Mouse (Mus musculus) liver, embryonic 15.5 days (tissue): Measurements from ENCODE around the gene Slc9a5. TPM values are rescaled to one million over a fixed set of nuclear protein-coding genes. Genes with fewer than 3 reads are reported as not detected.

Source experiments
- ATAC-seq: fragments of 200-750 bp; cut with Nextera tagmentation; 2 replicates; pipeline ENCODE4 v1.8.0; 2017; ENCODE audit warnings: moderate number of reproducible peaks, mild to moderate bottlenecking, moderate library complexity; ENCODE audit not compliant: insufficient read depth
- H3K27ac ChIP-seq: fragments of 300-500 bp; sonication (generic); replicated peaks from 2 replicates; pipeline ENCODE4 v1.5.1; 2015; ENCODE audit warnings: mild to moderate bottlenecking, inconsistent platforms
- H3K27me3 ChIP-seq: fragments of 300-500 bp; sonication (generic); 2 replicates; pipeline ENCODE4 v1.6.1; 2015; ENCODE audit warnings: mild to moderate bottlenecking, inconsistent platforms
- H3K36me3 ChIP-seq: fragments of 300-500 bp; sonication (generic); replicated peaks from 2 replicates; pipeline ENCODE4 v1.6.1; 2015; ENCODE audit warnings: moderate library complexity, mild to moderate bottlenecking, inconsistent platforms
- H3K4me1 ChIP-seq: fragments of 300-500 bp; sonication (generic); replicated peaks from 2 replicates; pipeline ENCODE4 v1.6.1; 2015; ENCODE audit warnings: inconsistent platforms
- H3K4me2 ChIP-seq: fragments of 300-500 bp; sonication (generic); 2 replicates; pipeline ENCODE4 v1.6.1; 2015; ENCODE audit warnings: moderate library complexity, mild to moderate bottlenecking, inconsistent platforms
- H3K4me3 ChIP-seq: fragments of 300-500 bp; sonication (generic); replicated peaks from 2 replicates; pipeline ENCODE4 v1.5.1; 2015; ENCODE audit warnings: mild to moderate bottlenecking, inconsistent platforms
- H3K9ac ChIP-seq: fragments of 300-500 bp; sonication (generic); 2 replicates; pipeline ENCODE4 v1.6.1; 2015; ENCODE audit warnings: moderate library complexity, mild to moderate bottlenecking, inconsistent platforms
- H3K9me3 ChIP-seq: fragments of 300-500 bp; sonication (generic); replicated peaks from 2 replicates; pipeline ENCODE4 v1.6.1; 2016; ENCODE audit warnings: inconsistent platforms
- WGBS: fragments of 180-500 bp; shearing (Covaris S2); methylation state at CpG from one replicate; pipeline ENCODE4 v1.1.7; 2015; ENCODE audit warnings: mixed read lengths; ENCODE audit not compliant: insufficient replicate concordance; 5-methylcytosine and 5-hydroxymethylcytosine counted together
- polyA plus RNA-seq: library from polyadenylated mRNA; unstranded; fragments of >200 nt; fragmentation: Nextera tagmentation; extraction: Ambion mirVana; gene quantifications from 2 replicates; pipeline ENCODE4 v1.2.1, GENCODE M21; 2015

Slc9a5 gene
- polyA plus RNA-seq, 1 experiment from 2014 or later: 0.13 TPM

DNA sequence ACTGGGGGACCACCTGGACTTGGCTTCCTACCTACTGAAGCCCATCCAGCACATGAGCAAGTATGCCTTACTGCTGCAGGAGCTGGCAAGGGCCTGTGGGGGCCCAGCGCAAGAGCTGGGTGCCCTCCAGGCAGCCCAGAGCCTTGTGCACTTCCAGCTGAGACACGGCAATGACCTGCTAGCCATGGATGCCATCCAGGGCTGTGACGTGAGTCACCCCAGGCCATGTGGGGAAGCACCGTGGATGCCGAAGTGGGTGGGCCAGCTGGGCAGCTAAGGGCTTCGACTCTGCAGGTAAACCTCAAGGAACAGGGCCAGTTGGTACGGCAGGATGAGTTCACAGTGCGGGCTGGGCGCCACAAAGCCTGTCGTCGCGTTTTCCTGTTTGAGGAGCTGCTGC, 31.7 kb downstream of the Slc9a5 start:
- Histone ChIP-seq H3K4me2 (no peak overlapping the region), H3K36me3 (no peaks in the 10 kb centered on the region), H3K9ac (no peak overlapping the region), H3K9me3 (no peaks in the 10 kb centered on the region), H3K27me3 (0 out of 2 replicates have a peak, but pooled peaks cover 11% of the 10 kb centered on the region), H3K4me1 (no peaks in the 10 kb centered on the region), H3K27ac (no peak overlapping the region), H3K4me3 (no peak overlapping the region)
- no peak for ATAC-seq
- 72% methylated on average over 12 of the region's 12 CpGs for WGBS

DNA sequence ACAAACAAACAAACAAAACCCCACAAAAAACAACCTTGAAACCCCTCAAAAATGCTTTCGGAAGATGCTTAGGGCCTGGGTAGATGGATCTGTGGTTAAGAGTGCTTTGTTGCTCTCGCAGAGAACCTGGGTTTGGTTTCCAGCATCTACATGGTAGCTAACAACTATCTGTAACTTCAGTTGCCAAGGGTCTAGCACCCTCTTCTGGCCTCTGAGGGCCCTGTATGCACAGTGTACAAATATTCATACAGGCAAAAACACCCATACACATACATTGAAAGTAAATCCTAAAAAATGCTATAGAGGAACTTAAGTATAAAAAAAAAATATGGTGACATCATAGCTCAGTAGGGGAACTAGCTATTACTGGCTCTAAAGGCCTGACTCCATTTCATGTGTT, 35.4 kb downstream of the Slc9a5 start:
- no peak for ATAC-seq
- 75% methylated on average over 2 of the region's 2 CpGs for WGBS
- H3K27me3 ChIP-seq: no peaks in the 10 kb centered on the region
- H3K9ac ChIP-seq: no peak overlapping the region
- H3K4me2 ChIP-seq: no peak overlapping the region
- no peak overlapping the region for H3K4me3 ChIP-seq
- no peaks in the 10 kb centered on the region for H3K4me1 ChIP-seq
- no peak overlapping the region for H3K27ac ChIP-seq
- no peaks in the 10 kb centered on the region for H3K9me3 ChIP-seq
- no peaks in the 10 kb centered on the region for H3K36me3 ChIP-seq

DNA sequence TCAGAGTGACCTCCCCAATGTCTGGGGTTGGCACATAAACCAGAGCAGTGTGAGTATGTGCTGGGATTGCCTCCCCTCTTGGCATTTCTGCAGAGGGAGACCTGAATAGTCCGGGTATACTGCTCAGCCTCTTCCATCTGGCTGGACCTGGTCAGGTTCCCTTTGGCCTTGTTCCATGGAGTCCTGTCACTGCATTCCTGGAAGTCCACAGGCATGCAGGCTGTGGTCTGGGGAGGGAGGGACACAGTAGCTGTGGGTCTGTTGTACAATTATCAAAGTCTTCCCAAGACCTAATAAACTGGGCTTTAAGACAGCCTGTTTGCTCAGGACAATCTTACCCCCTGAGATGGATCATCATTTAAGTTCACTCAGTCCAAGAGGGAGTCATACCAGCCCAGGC, 38.5 kb downstream of the Slc9a5 start:
- Histone ChIP-seq H3K9me3 (no peaks in the 10 kb centered on the region), H3K4me2 (no peak overlapping the region), H3K36me3 (no peaks in the 10 kb centered on the region), H3K4me3 (no peak overlapping the region), H3K4me1 (no peaks in the 10 kb centered on the region), H3K27me3 (no peaks in the 10 kb centered on the region), H3K27ac (no peak overlapping the region), H3K9ac (no peak overlapping the region)
- ATAC-seq: no peak
- 30% methylated on average over 1 of the region's 1 CpGs for WGBS

DNA sequence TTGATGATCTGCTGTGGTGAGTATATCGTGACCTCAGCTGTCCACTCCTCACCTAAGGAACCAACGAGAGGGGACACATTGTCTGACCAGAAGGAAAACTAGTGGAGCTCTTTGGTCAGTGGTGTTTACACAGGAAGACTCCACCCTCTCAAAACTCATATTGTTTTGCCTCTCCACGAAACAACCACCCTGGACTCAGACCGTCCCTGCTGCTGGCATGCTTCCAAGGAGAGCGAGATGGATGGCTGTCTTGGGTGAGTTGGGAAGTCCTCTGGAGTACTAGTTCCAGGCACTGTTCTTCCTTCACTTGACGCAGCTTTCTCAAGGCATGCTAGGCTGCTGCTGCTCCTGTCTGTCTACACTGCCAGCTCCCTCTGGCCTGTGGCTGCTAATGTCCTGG, 40.5 kb downstream of the Slc9a5 start:
- H3K27me3 ChIP-seq: no peaks in the 10 kb centered on the region; the same call in 1 of the 2 replicates
- no peak for ATAC-seq
- H3K4me3 ChIP-seq: no peak overlapping the region
- no peak overlapping the region for H3K27ac ChIP-seq
- WGBS: 49% methylated on average over 6 of the region's 6 CpGs
- H3K4me2 ChIP-seq: no peak overlapping the region
- H3K9ac ChIP-seq: no peak overlapping the region
- no peaks in the 10 kb centered on the region for H3K9me3 ChIP-seq
- no peaks in the 10 kb centered on the region for H3K4me1 ChIP-seq
- no peaks in the 10 kb centered on the region for H3K36me3 ChIP-seq

DNA sequence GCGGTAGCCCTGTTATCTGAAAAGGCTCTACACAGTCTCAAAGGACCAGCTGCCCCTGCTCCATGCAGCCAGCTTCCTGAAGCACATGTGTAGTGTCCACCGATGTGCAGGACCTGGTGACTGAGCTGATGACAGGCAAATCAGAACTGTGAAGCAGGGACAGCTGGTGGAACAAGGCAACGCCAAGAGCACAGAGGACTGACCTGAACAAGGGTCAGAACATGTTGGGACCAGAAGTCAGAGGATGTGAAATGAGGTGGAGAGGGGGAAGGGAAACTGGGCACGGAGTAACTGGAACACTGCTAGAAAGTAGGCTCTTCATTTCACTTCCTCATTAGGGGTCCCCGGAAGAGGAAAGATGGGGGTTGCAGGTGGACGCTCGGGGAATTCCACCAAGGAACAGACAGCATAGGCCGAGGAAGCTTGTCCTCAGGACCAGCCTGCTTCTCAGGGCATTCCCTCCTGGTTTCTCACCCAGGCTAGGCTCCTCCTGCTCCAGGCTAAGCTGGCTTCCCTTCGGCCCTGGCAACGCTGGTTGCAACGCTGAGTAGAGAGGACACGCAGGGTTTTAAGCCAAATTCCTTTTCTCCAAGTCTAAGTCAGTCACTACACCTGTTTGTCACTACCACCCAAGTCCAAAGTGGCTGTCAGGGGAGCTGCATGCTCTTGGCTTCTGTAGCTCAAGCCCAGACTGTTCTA, 44.6 kb downstream of the Slc9a5 start:
- H3K9me3 ChIP-seq: no peaks in the 10 kb centered on the region
- H3K27ac ChIP-seq: no peak overlapping the region
- no peak overlapping the region for H3K4me3 ChIP-seq
- H3K27me3 ChIP-seq: peaks cover 6% of the 10 kb centered on the region; the same call in 1 of the 2 replicates
- ATAC-seq: no peak
- no peak overlapping the region for H3K9ac ChIP-seq
- 64% methylated on average over 12 of the region's 12 CpGs for WGBS
- no peaks in the 10 kb centered on the region for H3K4me1 ChIP-seq
- no peaks in the 10 kb centered on the region for H3K36me3 ChIP-seq
- H3K4me2 ChIP-seq: no peak overlapping the region

DNA sequence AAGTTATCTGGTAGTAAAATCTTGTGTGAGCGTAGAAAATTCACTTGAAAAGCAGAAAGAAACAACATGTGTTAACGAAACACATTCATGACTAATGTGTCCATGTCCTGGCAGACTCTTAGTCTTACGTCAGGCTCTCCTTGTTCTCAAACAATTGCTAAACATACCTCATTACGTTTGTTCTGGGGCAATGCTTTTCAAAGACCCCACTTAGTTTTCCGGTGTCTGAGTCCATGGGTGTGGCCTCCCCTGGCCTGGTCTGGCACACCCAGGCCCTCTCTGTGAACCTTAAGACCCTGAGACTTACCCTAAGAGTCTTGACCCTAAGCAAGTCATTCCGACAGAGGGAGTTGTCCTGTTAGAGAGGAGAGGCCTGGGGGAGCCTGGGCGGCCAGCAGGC, 45.3 kb downstream of the Slc9a5 start:
- Histone ChIP-seq H3K4me2 (no peak overlapping the region), H3K36me3 (no peaks in the 10 kb centered on the region), H3K9me3 (no peaks in the 10 kb centered on the region), H3K4me3 (no peak overlapping the region), H3K9ac (no peak overlapping the region), H3K27ac (no peak overlapping the region), H3K4me1 (no peaks in the 10 kb centered on the region), H3K27me3 (peaks cover 6% of the 10 kb centered on the region; the same call in 1 of the 2 replicates)
- WGBS: 66% methylated on average over 7 of the region's 7 CpGs
- no peak for ATAC-seq

DNA sequence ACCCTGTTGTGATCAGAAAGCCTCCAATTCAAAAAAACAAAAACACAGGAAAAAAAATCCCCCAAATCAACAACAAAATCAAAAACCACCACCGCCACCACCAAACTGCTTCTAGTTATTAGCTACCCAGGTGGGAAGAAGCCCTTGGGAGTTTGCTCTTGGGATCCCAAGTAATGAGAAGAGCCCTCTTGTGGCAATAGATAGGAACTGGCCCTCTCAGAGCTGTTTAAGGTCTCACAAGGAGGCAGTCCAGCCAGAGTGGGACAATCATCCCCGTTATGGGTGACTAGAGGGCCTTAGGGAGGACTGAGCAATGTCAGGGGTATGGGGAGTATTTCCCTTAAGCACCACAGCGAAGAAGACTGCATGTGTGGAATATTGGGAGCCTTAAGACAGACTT, 49.1 kb downstream of the Slc9a5 start:
- Histone ChIP-seq H3K27ac (no peak overlapping the region), H3K4me3 (no peak overlapping the region), H3K9me3 (no peaks in the 10 kb centered on the region), H3K27me3 (peaks cover 6% of the 10 kb centered on the region; the same call in 1 of the 2 replicates), H3K4me1 (no peaks in the 10 kb centered on the region), H3K4me2 (no peak overlapping the region), H3K36me3 (no peaks in the 10 kb centered on the region), H3K9ac (no peak overlapping the region)
- WGBS: 27% methylated on average over 3 of the region's 3 CpGs
- ATAC-seq: no peak

DNA sequence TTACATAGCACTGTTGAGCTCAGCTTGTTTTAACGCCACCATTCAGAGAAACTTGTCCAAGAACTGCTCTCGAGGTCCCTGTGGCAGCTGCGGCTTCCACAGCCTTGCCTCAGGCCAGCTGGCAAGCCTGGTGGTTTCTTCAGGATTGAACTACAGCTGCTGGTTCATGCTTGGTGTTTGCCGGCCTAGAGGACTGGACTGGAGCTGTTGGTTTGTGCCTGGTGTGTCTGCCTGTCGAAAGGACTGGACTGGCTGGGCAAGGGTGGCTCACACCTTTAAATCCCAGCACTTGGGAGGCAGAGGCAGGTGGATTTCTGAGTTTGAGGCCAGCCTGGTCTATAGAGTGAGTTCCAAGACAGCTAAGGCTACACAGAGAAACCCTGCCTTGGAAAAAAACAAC, 51.4 kb downstream of the Slc9a5 start:
- Histone ChIP-seq H3K27me3 (0 out of 2 replicates have a peak, but pooled peaks cover 4% of the 10 kb centered on the region), H3K4me2 (no peak overlapping the region), H3K27ac (no peak overlapping the region), H3K9ac (no peak overlapping the region), H3K9me3 (no peaks in the 10 kb centered on the region), H3K36me3 (no peaks in the 10 kb centered on the region), H3K4me1 (no peaks in the 10 kb centered on the region), H3K4me3 (no peak overlapping the region)
- 57% methylated on average over 5 of the region's 5 CpGs for WGBS
- no peak for ATAC-seq

DNA sequence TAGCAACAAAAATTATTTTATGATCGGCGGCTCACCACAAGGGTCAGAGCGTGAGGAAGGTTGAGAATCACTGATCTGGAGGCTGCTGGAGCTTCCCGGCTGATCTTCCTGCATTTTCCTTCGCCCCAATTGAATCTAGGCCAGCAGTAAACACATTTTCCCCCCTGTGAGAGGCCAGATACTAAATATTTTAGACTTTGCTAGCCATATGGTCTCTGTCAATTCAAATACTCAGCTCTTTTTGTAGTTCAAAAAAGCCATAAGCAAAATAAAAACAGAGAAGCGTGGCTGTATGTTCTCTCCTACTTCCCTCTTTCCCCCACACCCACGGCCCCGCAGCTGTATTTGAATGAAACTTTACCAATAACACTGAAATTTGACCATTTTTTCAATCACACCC, 54.8 kb downstream of the Slc9a5 start:
- Histone ChIP-seq H3K9me3 (no peaks in the 10 kb centered on the region), H3K27me3 (no peaks in the 10 kb centered on the region), H3K9ac (no peak overlapping the region), H3K4me1 (no peaks in the 10 kb centered on the region), H3K27ac (no peak overlapping the region), H3K36me3 (no peaks in the 10 kb centered on the region), H3K4me3 (no peak overlapping the region), H3K4me2 (no peak overlapping the region)
- WGBS: 66% methylated on average over 8 of the region's 8 CpGs
- ATAC-seq: no peak

DNA sequence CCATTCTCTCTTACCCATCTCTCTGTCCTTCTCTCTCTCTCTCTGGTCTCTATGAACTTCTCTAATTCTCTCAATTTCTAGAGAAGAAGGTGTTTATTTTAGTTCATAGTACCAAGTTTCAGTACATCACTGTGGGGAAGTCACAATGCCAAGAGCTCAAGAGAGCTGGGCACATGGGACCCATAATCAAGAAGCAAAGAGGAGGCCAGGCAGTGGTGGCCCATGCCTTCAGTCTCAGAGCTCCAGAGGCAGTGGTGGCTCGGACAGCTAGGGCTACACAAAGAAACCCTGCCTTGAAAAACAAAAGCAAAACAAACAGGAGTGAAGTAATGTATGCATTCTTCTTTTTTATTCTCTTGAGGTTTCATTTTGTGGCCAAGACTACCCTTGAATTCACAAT, 55.9 kb downstream of the Slc9a5 start:
- no peaks in the 10 kb centered on the region for H3K36me3 ChIP-seq
- H3K4me2 ChIP-seq: no peak overlapping the region
- no peaks in the 10 kb centered on the region for H3K27me3 ChIP-seq
- H3K9me3 ChIP-seq: no peaks in the 10 kb centered on the region
- no peaks in the 10 kb centered on the region for H3K4me1 ChIP-seq
- H3K9ac ChIP-seq: no peak overlapping the region
- no peak overlapping the region for H3K27ac ChIP-seq
- no peak for ATAC-seq
- WGBS: 48% methylated on average over 1 of the region's 1 CpGs
- H3K4me3 ChIP-seq: no peak overlapping the region

DNA sequence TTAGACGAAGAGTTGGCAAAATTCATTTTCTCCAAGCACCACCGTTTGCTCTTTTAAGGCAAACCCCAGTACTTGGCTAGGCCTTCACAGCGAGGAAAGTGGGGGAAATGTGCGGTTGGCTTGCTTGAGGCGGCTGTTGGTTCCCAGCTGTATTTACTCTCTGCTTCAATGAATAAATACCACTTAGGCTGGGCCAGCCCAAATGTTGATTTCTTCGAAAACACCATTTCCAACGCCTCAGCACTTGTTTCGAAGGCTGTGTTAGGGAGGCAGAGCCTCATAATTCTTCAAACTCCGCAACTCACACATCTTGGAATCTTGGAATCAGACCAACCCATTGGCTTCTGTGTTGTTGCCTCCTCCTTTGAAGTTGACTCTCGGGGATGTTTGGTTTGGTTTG, 57.8 kb downstream of the Slc9a5 start:
- 72% methylated on average over 10 of the region's 10 CpGs for WGBS
- H3K9ac ChIP-seq: no peak overlapping the region
- H3K27me3 ChIP-seq: peaks cover 4% of the 10 kb centered on the region; the same call in 1 of the 2 replicates
- ATAC-seq: no peak
- H3K4me3 ChIP-seq: no peak overlapping the region
- H3K9me3 ChIP-seq: no peaks in the 10 kb centered on the region
- H3K36me3 ChIP-seq: no peaks in the 10 kb centered on the region
- H3K4me2 ChIP-seq: no peak overlapping the region
- H3K4me1 ChIP-seq: no peaks in the 10 kb centered on the region
- H3K27ac ChIP-seq: no peak overlapping the region

DNA sequence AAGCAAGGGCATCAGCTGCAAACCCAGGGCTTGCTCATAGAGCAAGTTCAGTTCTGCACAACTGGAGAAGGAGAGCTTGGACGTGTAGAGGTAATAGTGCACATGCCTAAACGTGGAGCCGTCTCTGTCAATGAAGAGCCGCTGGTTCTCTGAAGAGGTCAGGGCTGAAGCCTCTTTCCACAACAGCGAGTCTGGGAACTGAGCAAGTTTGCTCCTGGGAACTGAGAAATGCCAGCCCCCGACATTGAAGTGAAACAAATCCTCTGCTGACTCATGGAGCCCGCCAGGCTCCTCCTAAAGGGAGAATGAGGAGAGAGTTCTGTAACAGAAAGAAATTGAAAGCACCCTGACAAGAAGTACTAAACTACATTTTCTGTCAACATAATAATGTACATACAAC, 59.7 kb downstream of the Slc9a5 start:
- WGBS: 52% methylated on average over 7 of the region's 7 CpGs
- Histone ChIP-seq H3K9me3 (no peaks in the 10 kb centered on the region), H3K4me1 (peaks cover 3% of the 10 kb centered on the region), H3K27me3 (peaks cover 20% of the 10 kb centered on the region), H3K9ac (no peak overlapping the region), H3K36me3 (no peaks in the 10 kb centered on the region), H3K4me3 (no peak overlapping the region), H3K27ac (no peak overlapping the region), H3K4me2 (no peak overlapping the region)
- ATAC-seq: no peak
